Mouse (Mus musculus) neural tube, embryonic 13.5 days (tissue): ENCODE results near the gene Shisa7. TPM values are rescaled to one million over a fixed set of nuclear protein-coding genes. Genes with fewer than 3 reads are reported as not detected.
A peak's percentile ranks its signal among the peaks of the same experiment; 100 is the strongest.

ENCODE experiments used
- ATAC-seq: fragments of 200-750 bp; cut with Nextera tagmentation; 2 replicates; pipeline ENCODE4 v1.8.0; 2017; ENCODE audit warnings: low read depth, mild to moderate bottlenecking, moderate TSS enrichment, moderate library complexity
- H3K27ac ChIP-seq: fragments of 300-500 bp; sonication (generic); replicated peaks from 2 replicates; pipeline ENCODE4 v1.5.1; 2015; ENCODE audit warnings: moderate library complexity, mild to moderate bottlenecking, inconsistent platforms
- H3K27me3 ChIP-seq: fragments of 300-500 bp; sonication (generic); 2 replicates; pipeline ENCODE4 v1.6.1; 2015; ENCODE audit warnings: mild to moderate bottlenecking, inconsistent platforms
- H3K36me3 ChIP-seq: fragments of 300-500 bp; sonication (generic); 2 replicates; pipeline ENCODE4 v1.6.1; 2015; ENCODE audit warnings: mild to moderate bottlenecking, inconsistent platforms
- H3K4me1 ChIP-seq: fragments of 300-500 bp; sonication (generic); replicated peaks from 2 replicates; pipeline ENCODE4 v1.6.1; 2015; ENCODE audit warnings: inconsistent platforms
- H3K4me2 ChIP-seq: fragments of 300-500 bp; sonication (generic); 2 replicates; pipeline ENCODE4 v1.6.1; 2015; ENCODE audit warnings: inconsistent platforms, mild to moderate bottlenecking, moderate library complexity
- H3K4me3 ChIP-seq: fragments of 300-500 bp; sonication (generic); 2 replicates; pipeline ENCODE4 v1.5.1; 2015; ENCODE audit warnings: mild to moderate bottlenecking, inconsistent platforms
- H3K9ac ChIP-seq: fragments of 300-500 bp; sonication (generic); 2 replicates; pipeline ENCODE4 v1.6.1; 2015; ENCODE audit warnings: moderate library complexity, mild to moderate bottlenecking, inconsistent platforms
- H3K9me3 ChIP-seq: fragments of 300-500 bp; sonication (generic); 2 replicates; pipeline ENCODE4 v1.6.1; 2016; ENCODE audit warnings: inconsistent platforms
- WGBS: fragments of 180-500 bp; shearing (Covaris S2); methylation state at CpG from one replicate; pipeline ENCODE4 v1.1.7; 2015; 5-methylcytosine and 5-hydroxymethylcytosine counted together
- polyA plus RNA-seq: library from polyadenylated mRNA; unstranded; fragments of >200 nt; fragmentation: Nextera tagmentation; extraction: Ambion mirVana; gene quantifications from 2 replicates; pipeline ENCODE4 v1.2.1, GENCODE M21; 2015

The Shisa7 gene
- polyA plus RNA-seq, 1 experiment from 2014 or later = 9.7 TPM

DNA sequence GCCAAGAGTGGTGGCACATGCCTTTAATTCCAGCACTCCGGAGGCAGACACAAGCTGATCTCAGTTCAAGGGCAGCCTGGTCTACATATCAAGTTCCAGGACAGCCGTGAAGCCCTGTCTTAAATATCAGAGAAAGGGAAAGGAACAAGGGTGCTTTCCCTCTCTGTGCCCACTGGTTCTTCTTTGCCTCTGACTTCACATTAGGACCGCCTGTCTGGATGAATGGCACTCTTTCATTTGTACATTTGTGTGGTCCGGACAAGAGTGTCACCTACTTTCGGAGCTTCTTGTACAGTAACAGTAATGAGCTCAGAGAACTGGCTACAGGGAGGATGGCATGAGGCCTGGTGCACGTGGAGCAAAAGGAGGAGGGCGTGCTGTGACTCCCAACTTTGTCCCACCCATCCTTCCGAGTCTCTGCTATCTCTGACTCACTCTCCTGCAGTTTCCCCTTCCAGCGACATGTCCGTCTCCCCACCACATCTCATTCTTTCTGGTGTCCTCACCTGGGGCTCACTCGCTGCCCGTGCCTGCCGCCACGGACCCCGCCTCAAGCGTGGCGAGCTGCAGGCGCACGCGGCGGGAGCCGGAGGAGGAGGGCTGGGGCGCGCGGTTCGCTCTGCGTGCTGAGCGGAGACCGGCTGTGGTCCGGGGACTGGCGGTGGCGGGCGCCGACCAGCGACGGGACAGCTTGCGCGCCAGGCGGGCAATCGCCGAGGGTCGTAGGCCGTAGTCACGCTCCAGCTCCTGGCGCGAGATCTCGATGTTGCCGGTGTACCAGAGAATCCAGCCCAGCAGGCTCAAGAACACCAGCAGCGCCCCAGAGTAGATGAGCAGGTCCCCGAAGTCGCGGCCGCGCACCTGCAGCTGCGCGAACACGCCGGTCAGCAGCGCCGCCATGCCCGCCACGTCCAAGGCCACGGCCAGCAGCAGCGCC is 55.7 kb downstream of the Shisa7 start:
- ATAC-seq = peak; percentile 28
- Histone ChIP-seq H3K4me1 (peaks cover 19% of the 10 kb centered on the region), H3K27me3 (peaks cover 25% of the 10 kb centered on the region), H3K4me2 (peak overlapping the region; percentile 89), H3K36me3 (peaks cover 2% of the 10 kb centered on the region; the same call in 1 of the 2 replicates), H3K4me3 (peak overlapping the region; percentile 56), H3K27ac (peak overlapping the region; percentile 56; the same call in 1 of the 2 replicates), H3K9ac (peak overlapping the region; percentile 84), H3K9me3 (no peaks in the 10 kb centered on the region)
- 2% methylated on average over 64 of the region's 64 CpGs for WGBS

DNA sequence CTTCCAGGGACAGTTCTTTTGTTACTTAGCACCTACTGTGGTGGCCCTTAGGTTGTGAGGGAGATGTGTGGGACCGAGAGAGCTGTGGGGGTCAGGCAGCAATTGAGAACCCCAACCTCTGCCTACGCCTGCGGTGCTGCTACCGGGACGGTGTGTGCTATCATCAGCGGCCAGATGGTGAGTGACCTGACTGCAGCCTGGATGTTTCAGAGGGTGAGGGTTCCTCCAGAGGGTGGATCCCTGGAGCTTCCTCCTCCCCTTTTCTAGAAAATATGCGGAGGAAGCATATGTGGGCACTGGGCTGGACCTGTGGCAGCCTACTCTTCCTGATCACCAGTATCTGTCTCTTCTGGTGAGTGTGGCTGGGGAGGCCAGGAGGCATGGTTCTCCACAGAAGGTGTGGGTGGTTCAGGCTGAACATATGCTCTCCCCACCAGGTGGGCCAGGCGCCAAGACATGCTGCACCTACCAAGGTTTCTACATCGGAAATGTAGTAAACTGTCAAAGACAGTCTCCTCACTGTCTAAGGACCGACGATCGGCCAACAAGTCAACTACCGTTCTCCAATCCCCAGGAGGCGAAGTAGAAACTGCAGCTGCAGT is 60.7 kb downstream of the Shisa7 start:
- no peak overlapping the region for H3K27ac ChIP-seq
- H3K36me3 ChIP-seq = no peaks in the 10 kb centered on the region
- H3K4me2 ChIP-seq = no peak overlapping the region
- peaks cover 46% of the 10 kb centered on the region for H3K27me3 ChIP-seq
- no peaks in the 10 kb centered on the region for H3K9me3 ChIP-seq
- ATAC-seq = no peak
- H3K4me3 ChIP-seq = no peak overlapping the region
- H3K9ac ChIP-seq = no peak overlapping the region
- 81% methylated on average over 14 of the region's 14 CpGs for WGBS
- H3K4me1 ChIP-seq = peaks cover 6% of the 10 kb centered on the region

GRCm38 (mm10) chr7:4782759-4783158 is 61.7 kb downstream of the Shisa7 start, which contains the start of the genes Il11 and Tmem190:
Il11 (minus strand) TSS chr7:4782859.
Tmem190 (plus strand) TSS chr7:4782937.
- peaks cover 3% of the 10 kb centered on the region; the same call in 1 of the 2 replicates for H3K4me1 ChIP-seq
- H3K9me3 ChIP-seq = no peaks in the 10 kb centered on the region
- H3K27ac ChIP-seq = no peak within 1 kb of the TSS
- WGBS = 68% methylated on average over 2 of the region's 2 CpGs
- H3K9ac ChIP-seq = no peak within 1 kb of the TSS
- H3K4me2 ChIP-seq = no peak within 1 kb of the TSS
- H3K4me3 ChIP-seq = no peak within 1 kb of the TSS
- H3K27me3 ChIP-seq = peaks cover 50% of the 10 kb centered on the region
- ATAC-seq = no peak
- no peaks in the 10 kb centered on the region for H3K36me3 ChIP-seq

DNA sequence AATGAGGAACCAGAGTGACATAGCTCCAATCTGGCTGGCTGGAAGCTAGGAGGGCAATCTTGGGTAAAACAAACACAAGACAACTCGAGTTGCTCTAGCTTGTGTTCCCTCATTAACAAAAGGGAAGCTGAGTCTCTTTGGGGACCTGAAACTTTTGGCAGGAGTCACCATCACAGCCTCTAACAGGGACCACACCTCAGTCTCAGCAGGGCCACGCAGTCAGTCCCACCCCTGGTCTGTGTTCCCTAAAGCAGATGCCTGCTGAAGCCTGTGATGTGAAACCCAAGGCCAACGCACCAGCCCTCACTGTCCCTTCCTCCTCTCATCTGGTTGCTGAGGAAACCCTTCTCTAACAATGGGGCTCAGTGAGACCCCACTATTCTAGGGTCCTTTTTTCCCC is 62.4 kb downstream of the Shisa7 start:
- H3K4me3 ChIP-seq = no peak overlapping the region
- no peak overlapping the region for H3K27ac ChIP-seq
- no peak for ATAC-seq
- H3K9ac ChIP-seq = no peak overlapping the region
- no peaks in the 10 kb centered on the region for H3K9me3 ChIP-seq
- peaks cover 8% of the 10 kb centered on the region for H3K4me1 ChIP-seq
- no peak overlapping the region for H3K4me2 ChIP-seq
- WGBS = 48% methylated on average over 3 of the region's 3 CpGs
- peaks cover 50% of the 10 kb centered on the region for H3K27me3 ChIP-seq
- no peaks in the 10 kb centered on the region for H3K36me3 ChIP-seq

GRCm38 (mm10) chr7:4779921-4780320 is 64.6 kb downstream of the Shisa7 start:
- Histone ChIP-seq H3K9me3 (no peaks in the 10 kb centered on the region), H3K9ac (no peak overlapping the region), H3K27ac (no peak overlapping the region), H3K27me3 (peaks cover 72% of the 10 kb centered on the region), H3K4me1 (peaks cover 14% of the 10 kb centered on the region), H3K4me3 (no peak overlapping the region), H3K4me2 (no peak overlapping the region), H3K36me3 (no peaks in the 10 kb centered on the region)
- WGBS = 39% methylated on average over 5 of the region's 5 CpGs
- no peak for ATAC-seq

GRCm38 (mm10) chr7:4777851-4778637 is 66.5 kb downstream of the Shisa7 start:
- no peak overlapping the region for H3K4me3 ChIP-seq
- no peaks in the 10 kb centered on the region for H3K9me3 ChIP-seq
- H3K4me1 ChIP-seq = peaks cover 14% of the 10 kb centered on the region
- H3K36me3 ChIP-seq = no peaks in the 10 kb centered on the region
- no peak for ATAC-seq
- peak overlapping the region; percentile 52; the same call in 1 of the 2 replicates for H3K4me2 ChIP-seq
- WGBS = 4% methylated on average over 20 of the region's 20 CpGs
- peaks cover 89% of the 10 kb centered on the region for H3K27me3 ChIP-seq
- peak overlapping the region; percentile 53; the same call in 1 of the 2 replicates for H3K9ac ChIP-seq
- no peak overlapping the region for H3K27ac ChIP-seq

GRCm38 (mm10) chr7:4776861-4777830 is 67.3 kb downstream of the Shisa7 start:
- peaks cover 14% of the 10 kb centered on the region for H3K4me1 ChIP-seq
- peak overlapping the region; percentile 52 for H3K4me2 ChIP-seq
- peak overlapping the region; percentile 53 for H3K9ac ChIP-seq
- peak overlapping the region; percentile 32 for H3K4me3 ChIP-seq
- ATAC-seq = peak; percentile 81
- peaks cover 86% of the 10 kb centered on the region for H3K27me3 ChIP-seq
- no peaks in the 10 kb centered on the region for H3K36me3 ChIP-seq
- H3K9me3 ChIP-seq = no peaks in the 10 kb centered on the region
- 2% methylated on average over 39 of the region's 56 CpGs for WGBS
- H3K27ac ChIP-seq = no peak overlapping the region

DNA sequence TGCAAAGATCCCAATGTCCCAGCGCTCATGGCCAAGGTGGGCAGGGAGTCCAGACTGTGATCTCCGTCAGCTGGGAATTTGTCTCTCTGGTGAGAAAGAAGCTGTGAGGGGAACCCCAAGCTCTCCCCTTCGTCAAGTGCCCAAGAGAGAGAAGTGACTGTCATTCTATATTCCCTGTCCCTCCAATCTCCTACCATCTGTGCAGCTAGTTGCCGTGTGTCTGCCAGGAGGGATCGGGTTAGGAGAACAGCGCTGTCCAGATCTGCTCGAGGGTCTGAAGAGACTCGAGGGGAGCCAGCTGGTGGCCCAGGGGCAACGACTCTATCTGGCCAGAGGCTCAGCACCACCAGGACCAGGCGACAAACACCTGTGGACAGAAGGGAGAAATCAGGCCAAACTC is 68.4 kb downstream of the Shisa7 start:
- 57% methylated on average over 10 of the region's 10 CpGs for WGBS
- peaks cover 14% of the 10 kb centered on the region for H3K4me1 ChIP-seq

More for the DNA sequence above, 68.4 kb downstream of the Shisa7 start:
- Histone ChIP-seq H3K9ac (no peak overlapping the region), H3K27ac (no peak overlapping the region), H3K4me3 (no peak overlapping the region), H3K4me2 (no peak overlapping the region), H3K36me3 (no peaks in the 10 kb centered on the region), H3K27me3 (peaks cover 78% of the 10 kb centered on the region), H3K9me3 (no peaks in the 10 kb centered on the region)
- ATAC-seq = no peak

Other genes with a start within 250 kb of the Shisa7 start
- 0.26 and 0.31 TPM in 2 replicates for gene Ptprh, start 240.7 kb downstream of the Shisa7 start, polyA plus RNA-seq
- gene Tmem86b, start 213.3 kb downstream of the Shisa7 start, polyA plus RNA-seq = 2.4 and 3.5 TPM in 2 replicates
- 10.3 TPM in 2 replicates for gene Ppp6r1, start 185.7 kb downstream of the Shisa7 start, polyA plus RNA-seq
- gene Hspbp1, start 159.6 kb downstream of the Shisa7 start, polyA plus RNA-seq = 121 and 136 TPM in 2 replicates
- 5.9 and 6.2 TPM in 2 replicates for gene Brsk1, start 154.1 kb downstream of the Shisa7 start, polyA plus RNA-seq
- 0.32 TPM in 1 of 2 replicates, not detected in the other for gene Tmem150b, start 119.4 kb downstream of the Shisa7 start, polyA plus RNA-seq
- gene Kmt5c, start 104.6 kb downstream of the Shisa7 start, polyA plus RNA-seq = 84.0 and 84.7 TPM in 2 replicates
- gene Cox6b2, start 91.6 kb downstream of the Shisa7 start, polyA plus RNA-seq = 18.9 and 19.0 TPM in 2 replicates
- not detected in 2 replicates for gene Fam71e2, start 73.4 kb downstream of the Shisa7 start, polyA plus RNA-seq
- gene Il11, start 61.8 kb downstream of the Shisa7 start, polyA plus RNA-seq = 0.46 and 0.91 TPM in 2 replicates
- gene Tmem190, start 61.8 kb downstream of the Shisa7 start, polyA plus RNA-seq = not detected in 2 replicates
- gene Tmem238, start 55.0 kb downstream of the Shisa7 start, polyA plus RNA-seq = 2.9 and 3.8 TPM in 2 replicates
- gene Rpl28, start 51.8 kb downstream of the Shisa7 start, polyA plus RNA-seq = 194 and 230 TPM in 2 replicates
- 266 and 276 TPM in 2 replicates for gene Ube2s, start 32.1 kb downstream of the Shisa7 start, polyA plus RNA-seq
- gene Isoc2b, start 25.6 kb upstream of the Shisa7 start, polyA plus RNA-seq = 4.5 and 4.8 TPM in 2 replicates
- gene Isoc2a, start 32.5 kb upstream of the Shisa7 start, polyA plus RNA-seq = 0.51 and 0.91 TPM in 2 replicates
- 0.35 and 0.47 TPM in 2 replicates for gene Gm36210, start 61.8 kb upstream of the Shisa7 start, polyA plus RNA-seq
- 4.6 and 4.8 TPM in 2 replicates for gene Zfp628, start 70.5 kb upstream of the Shisa7 start, polyA plus RNA-seq
- gene Nat14, start 77.3 kb upstream of the Shisa7 start, polyA plus RNA-seq = 21.5 and 23.2 TPM in 2 replicates
- gene Ssc5d, start 81.1 kb upstream of the Shisa7 start, polyA plus RNA-seq = 2.4 and 2.7 TPM in 2 replicates
- gene Sbk2, start 119.7 kb upstream of the Shisa7 start, polyA plus RNA-seq = not detected in 2 replicates
- gene Sbk3, start 126.5 kb upstream of the Shisa7 start, polyA plus RNA-seq = 0.14 and 0.18 TPM in 2 replicates
- gene Zfp579, start 151.5 kb upstream of the Shisa7 start, polyA plus RNA-seq = 59.8 and 63.2 TPM in 2 replicates
- gene Zfp524, start 169.7 kb upstream of the Shisa7 start, polyA plus RNA-seq = 8.4 and 9.1 TPM in 2 replicates
- gene Fiz1, start 170.0 kb upstream of the Shisa7 start, polyA plus RNA-seq = 43.0 and 43.7 TPM in 2 replicates
- gene Gm44973, start 170.8 kb upstream of the Shisa7 start, polyA plus RNA-seq = 0.61 TPM in 1 of 2 replicates, not detected in the other
- gene Zfp865, start 175.7 kb upstream of the Shisa7 start, polyA plus RNA-seq = 6.2 and 6.3 TPM in 2 replicates
- 40.0 and 43.3 TPM in 2 replicates for gene Ccdc106, start 175.9 kb upstream of the Shisa7 start, polyA plus RNA-seq
- gene 4632433K11Rik, start 189.4 kb upstream of the Shisa7 start, polyA plus RNA-seq = not detected in 2 replicates
- gene Zfp784, start 193.8 kb upstream of the Shisa7 start, polyA plus RNA-seq = 8.3 and 9.1 TPM in 2 replicates
- 69.9 and 81.4 TPM in 2 replicates for gene Zfp580, start 206.8 kb upstream of the Shisa7 start, polyA plus RNA-seq
- gene U2af2, start 217.4 kb upstream of the Shisa7 start, polyA plus RNA-seq = 105 and 112 TPM in 2 replicates
- 76.4 and 89.3 TPM in 2 replicates for gene Epn1, start 235.5 kb upstream of the Shisa7 start, polyA plus RNA-seq